Mouse (Mus musculus) small intestine, adult 2 months (tissue): ENCODE measurements around the gene Homer2.

Source experiments
- CTCF ChIP-seq: fragments of 200-500 bp; IDR thresholded peaks from 2 replicates; pipeline ENCODE4 v1.5.1; 2012; ENCODE audit warnings: low read depth, mild to moderate bottlenecking, control low read depth, inconsistent platforms, low read length, moderate library complexity, mixed read lengths; ENCODE audit not compliant: insufficient replicate concordance, insufficient read length; ENCODE audit errors: extremely low read depth
- POLR2A ChIP-seq: fragments of 200-500 bp; IDR thresholded peaks from 2 replicates; pipeline ENCODE4 v1.6.1; 2012; ENCODE audit warnings: low read depth, mild to moderate bottlenecking, control low read depth, inconsistent platforms, low read length, moderate library complexity

DNA sequence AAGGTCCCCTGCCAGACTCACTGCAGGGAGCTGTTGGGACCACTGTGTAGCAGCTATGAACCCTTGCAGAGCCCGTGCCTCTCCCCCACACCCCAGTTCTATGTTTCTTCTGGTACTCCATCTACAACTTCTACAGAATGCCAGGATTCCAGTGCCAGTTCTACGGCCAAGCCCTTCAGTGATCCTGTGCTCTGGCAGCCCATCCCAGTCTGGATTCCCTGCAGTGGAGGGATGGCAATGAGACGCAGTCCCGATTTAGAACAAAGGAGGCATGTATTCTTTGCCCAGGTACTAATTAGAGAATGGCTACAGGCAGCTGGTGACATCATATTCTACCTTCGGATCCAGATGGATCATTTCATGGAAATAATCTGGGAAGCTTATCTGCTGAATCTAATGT lies 13.9 kb upstream of the Homer2 start:
- TF ChIP-seq CTCF (no peak), POLR2A (no peak)
